Mouse (Mus musculus): ENCODE results near the gene Ptpra.

Gene Ptpra

DNA sequence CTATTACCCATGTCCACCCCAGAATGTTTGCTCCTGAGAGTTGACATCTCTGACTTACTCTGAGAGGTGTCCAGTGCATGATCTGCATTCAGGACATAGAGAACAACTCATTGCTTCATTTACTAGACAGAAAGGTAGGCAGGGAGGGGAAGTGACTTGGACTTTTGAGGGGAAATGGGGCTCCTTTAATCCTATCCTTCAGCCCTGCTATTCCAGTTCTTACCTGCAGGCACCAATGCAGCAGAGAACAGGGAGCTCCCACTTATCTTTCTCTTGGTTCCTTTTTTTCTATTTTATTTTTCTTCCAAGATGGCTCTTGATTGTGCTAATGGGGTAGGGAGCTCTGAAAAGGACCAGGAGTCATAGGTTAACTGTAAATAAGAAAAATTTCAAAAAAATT lies 1.6 kb upstream of the Ptpra start:
- DNase-seq = no peak

- peak; percentile 48 to 54 for DNase-seq
Observed at GRCm38 (mm10) chr2:130449021-130449793, 871 bp upstream of the Ptpra start.

GRCm38 (mm10) chr2:130450434-130450796 lies 337 bp downstream of the Ptpra start:
- DNase-seq = peak; percentile 38 to 60

DNA sequence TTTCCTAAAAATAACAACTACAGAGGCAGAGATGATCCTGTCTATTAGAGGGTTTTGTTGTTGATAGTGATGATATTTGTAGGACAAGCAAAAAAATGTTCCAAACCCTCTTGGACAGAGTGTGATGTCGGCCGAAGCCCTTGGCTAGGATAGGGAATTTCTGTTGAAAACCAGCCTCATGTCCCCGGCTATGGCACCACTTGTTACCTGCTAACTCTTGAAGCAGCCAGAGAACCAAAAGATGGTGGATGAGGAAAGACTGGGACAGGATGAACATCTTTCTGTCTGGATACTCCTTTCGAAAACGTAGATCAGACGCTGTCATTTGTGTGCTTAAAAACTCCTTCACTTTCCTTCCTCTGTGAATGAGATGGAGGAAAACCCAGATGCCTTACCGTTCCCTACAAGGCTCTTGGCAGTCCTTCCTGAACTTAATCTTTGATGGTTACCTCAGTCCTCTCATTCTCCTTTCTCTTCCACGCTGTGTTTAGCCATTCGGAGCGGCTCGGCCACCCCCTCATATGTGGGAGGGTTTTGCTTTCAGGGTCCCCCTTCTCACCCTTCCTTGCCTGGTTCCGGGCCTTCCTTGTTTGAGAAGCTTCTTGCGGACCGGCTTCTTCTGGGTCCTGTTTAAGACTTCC lies 1.1 kb downstream of the Ptpra start:
- no peak for DNase-seq

DNA sequence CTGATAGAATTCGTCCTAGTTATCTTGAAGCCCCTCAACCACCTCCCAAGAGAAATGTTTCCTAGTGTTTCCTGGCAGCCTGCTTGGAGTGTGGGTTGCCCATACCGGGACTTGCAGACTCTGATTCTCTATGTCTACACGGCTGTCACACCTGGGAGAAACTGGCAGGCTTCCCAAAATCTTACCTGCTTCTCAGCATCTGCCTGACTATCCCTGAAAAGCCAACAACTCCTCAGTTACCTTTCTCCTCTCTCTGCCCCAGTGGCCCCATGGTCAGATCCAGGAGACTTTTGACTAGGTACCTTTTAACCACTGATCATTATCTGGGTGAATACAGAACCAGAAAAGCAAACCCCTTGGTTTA lies 1.6 kb downstream of the Ptpra start:
- DNase-seq = no peak

- DNase-seq = no peak
Observed at GRCm38 (mm10) chr2:130452266-130452665, 2.2 kb downstream of the Ptpra start.

GRCm38 (mm10) chr2:130453421-130453820 lies 3.3 kb downstream of the Ptpra start:
- DNase-seq = no peak

GRCm38 (mm10) chr2:130454748-130455370 lies 4.8 kb downstream of the Ptpra start:
- no peak for DNase-seq

GRCm38 (mm10) chr2:130457871-130458270 lies 7.8 kb downstream of the Ptpra start:
- no peak for DNase-seq

GRCm38 (mm10) chr2:130459576-130459975 lies 9.5 kb downstream of the Ptpra start:
- no peak for DNase-seq

GRCm38 (mm10) chr2:130461287-130462071 lies 11.4 kb downstream of the Ptpra start:
- no peak for DNase-seq

GRCm38 (mm10) chr2:130466438-130466837 lies 16.4 kb downstream of the Ptpra start:
- DNase-seq = no peak

GRCm38 (mm10) chr2:130469366-130469765 lies 19.3 kb downstream of the Ptpra start:
- no peak for DNase-seq

DNA sequence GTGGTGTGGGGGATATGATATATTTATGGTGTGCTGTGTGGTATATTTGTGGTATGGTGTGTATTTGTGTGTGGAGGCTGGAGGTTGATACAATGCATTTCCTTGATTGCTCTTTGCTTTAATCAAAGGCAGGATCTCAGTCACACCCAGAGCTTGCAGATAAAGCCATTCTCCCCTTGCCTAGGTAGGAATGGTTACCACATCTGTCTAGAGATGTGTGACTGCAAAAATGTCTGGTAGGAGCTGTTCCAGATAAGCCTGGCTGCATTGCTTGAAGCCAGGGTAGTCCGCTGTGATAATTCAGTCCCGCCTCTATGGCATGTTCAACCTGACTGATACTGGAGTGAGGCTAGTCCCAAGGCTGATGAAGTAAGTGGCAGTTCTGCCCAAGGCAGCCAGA lies 19.9 kb downstream of the Ptpra start:
- DNase-seq = no peak

GRCm38 (mm10) chr2:130472908-130473510 lies 22.9 kb downstream of the Ptpra start:
- no peak for DNase-seq

DNA sequence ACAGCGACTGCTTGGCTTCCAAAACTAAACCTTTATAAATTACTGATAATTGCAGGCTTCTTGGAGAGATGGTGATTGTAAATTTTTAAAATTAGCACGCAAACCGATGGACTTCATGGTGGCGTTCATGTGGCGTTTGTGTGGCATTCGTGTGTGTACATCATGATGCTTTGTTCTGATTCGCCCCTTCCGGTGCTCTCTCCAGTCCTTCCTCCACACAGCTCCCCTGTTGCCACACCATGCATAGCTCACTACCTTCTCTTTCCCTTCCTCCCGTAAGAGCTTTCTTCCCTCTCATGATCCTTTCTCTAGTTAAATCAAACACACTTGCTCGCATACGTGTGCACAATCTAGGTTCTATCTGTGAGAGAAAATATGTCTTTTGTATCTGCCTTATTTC lies 25.7 kb downstream of the Ptpra start:
- no peak for DNase-seq

GRCm38 (mm10) chr2:130476666-130477297 lies 26.7 kb downstream of the Ptpra start:
- DNase-seq = no peak

DNA sequence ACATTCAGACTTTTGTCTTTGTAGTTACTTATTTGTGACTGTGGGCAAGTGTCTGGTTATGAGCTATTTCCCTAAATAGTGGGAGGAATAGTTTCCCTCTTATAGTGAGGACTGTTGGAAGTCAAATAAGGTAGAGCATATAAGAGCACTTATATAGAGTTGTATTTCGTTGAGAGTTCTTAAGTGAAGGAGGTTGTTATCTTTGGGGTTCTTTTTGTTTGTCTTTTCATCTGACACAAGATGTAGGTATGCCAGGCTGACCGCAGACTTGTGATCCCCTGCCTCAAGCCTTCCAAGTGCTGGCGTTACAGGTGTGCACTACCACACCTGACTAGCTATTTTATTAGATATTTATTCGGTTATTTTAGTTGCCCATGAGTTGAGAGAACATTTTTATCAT lies 32.1 kb downstream of the Ptpra start:
- no peak for DNase-seq

DNA sequence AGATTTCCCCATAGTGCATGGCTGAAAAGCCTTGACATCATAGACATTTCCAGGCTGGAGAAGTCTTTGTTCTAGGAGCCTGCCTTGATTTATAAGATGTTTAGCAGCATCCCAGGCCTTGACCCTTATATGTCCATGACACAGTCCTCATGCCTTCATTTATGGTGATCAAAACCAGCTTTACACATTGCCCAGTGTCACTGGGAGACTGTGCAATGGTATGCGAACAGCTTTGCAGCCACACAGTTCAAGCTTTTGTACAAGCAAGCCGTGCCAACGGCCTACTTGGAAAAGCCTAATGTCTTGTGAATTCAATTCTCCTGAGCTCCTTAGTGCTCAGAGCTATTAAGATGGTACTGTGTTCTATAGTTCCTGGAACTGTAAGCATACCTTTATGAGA lies 32.6 kb downstream of the Ptpra start:
- no peak for DNase-seq

- DNase-seq = no peak
Observed at GRCm38 (mm10) chr2:130484206-130484605, 34.1 kb downstream of the Ptpra start.

DNA sequence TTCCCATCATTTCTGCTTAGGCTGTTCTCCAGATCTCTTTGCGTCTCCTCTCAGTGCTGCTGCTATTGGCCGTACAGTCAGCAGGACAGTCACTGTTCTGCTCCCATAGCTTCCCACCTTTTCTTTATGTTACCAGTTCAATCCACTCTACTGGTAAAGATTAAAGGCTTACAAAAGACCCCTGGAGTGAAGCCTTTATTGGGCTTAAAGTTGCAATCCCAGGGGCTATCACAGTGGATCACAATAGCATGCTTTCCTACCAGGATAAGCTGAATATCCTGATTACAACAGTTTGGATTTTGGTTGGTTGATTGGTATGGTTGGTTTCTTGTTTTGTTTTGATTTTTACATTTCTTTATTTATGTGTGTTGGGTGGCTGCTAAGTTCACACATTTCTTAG lies 37.9 kb downstream of the Ptpra start:
- DNase-seq = no peak

- no peak for DNase-seq
Observed at GRCm38 (mm10) chr2:130488600-130488999, 38.5 kb downstream of the Ptpra start.

DNA sequence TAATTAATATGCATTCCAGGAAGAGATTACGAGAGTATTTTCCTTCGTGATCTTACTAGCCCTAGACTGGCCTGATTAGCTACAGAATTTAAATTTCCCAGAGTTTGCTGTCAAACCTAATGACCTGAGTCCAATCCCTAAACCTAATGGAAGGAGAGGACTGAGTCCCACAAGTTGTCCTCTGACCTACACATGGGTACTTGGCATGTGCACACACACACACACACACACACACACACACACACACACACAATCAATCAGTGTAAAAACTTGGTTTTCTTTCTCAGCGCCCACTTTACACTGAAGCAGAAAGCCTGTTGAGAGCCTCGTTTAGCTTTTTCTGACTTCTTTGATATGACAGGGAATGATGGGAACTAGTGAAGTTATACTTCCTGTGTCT lies 41.1 kb downstream of the Ptpra start:
- no peak for DNase-seq

Measured in kidney, adult 8-10 months (tissue).